Mouse (Mus musculus) liver, adult 2 months (tissue): ENCODE measurements at regions not wholly inside any gene's neighbourhood (a gene's known extent, or its start where the extent isn't known, plus 50 kb on each side); places are given as distances from the start of the nearest gene placed in this dataset.

Source experiments
- DNase-seq: peaks from one replicate; pipeline ENCODE4 v3.0.0-alpha.2; 2011; ENCODE audit warnings: low read depth, low spot score; ENCODE audit errors: extremely low read depth
- H3K27ac ChIP-seq: fragments of 200-500 bp; replicated peaks from 2 replicates; pipeline ENCODE4 v1.5.1; 2012; ENCODE audit warnings: low read depth, mild to moderate bottlenecking, control low read depth, inconsistent platforms, low read length; ENCODE audit not compliant: insufficient read depth
- H3K27me3 ChIP-seq: fragments of 200-500 bp; 2 replicates; pipeline ENCODE4 v1.6.1; 2012; ENCODE audit warnings: mild to moderate bottlenecking, moderate library complexity, low read length, inconsistent platforms; ENCODE audit not compliant: control insufficient read depth, insufficient read depth
- H3K36me3 ChIP-seq: fragments of 200-500 bp; 2 replicates; pipeline ENCODE4 v1.6.1; 2012; ENCODE audit warnings: low read length, inconsistent platforms; ENCODE audit not compliant: control insufficient read depth, insufficient read depth
- H3K4me1 ChIP-seq: fragments of 200-500 bp; 2 replicates; pipeline ENCODE4 v1.6.1; 2011; ENCODE audit warnings: low read length; ENCODE audit not compliant: control insufficient read depth, insufficient read depth
- H3K4me3 ChIP-seq: fragments of 200-500 bp; 2 replicates; pipeline ENCODE4 v1.5.1; 2011; ENCODE audit warnings: low read depth, mild to moderate bottlenecking, control low read depth, low read length, moderate library complexity; ENCODE audit not compliant: insufficient read depth
- H3K79me2 ChIP-seq: fragments of 200-500 bp; 2 replicates; pipeline ENCODE4 v1.6.1; 2012; ENCODE audit warnings: inconsistent platforms, mild to moderate bottlenecking, low read length, moderate library complexity; ENCODE audit not compliant: control insufficient read depth, insufficient read depth
- H3K9ac ChIP-seq: fragments of 200-500 bp; 2 replicates; pipeline ENCODE4 v1.6.1; 2012; ENCODE audit warnings: low read depth, mild to moderate bottlenecking, control low read depth, inconsistent platforms, low read length
- CTCF ChIP-seq: fragments of 200-500 bp; IDR thresholded peaks from 2 replicates; pipeline ENCODE4 v1.5.1; 2011; ENCODE audit warnings: low read depth, low read length, control low read depth
- POLR2A ChIP-seq: fragments of 200-500 bp; IDR thresholded peaks from 2 replicates; pipeline ENCODE4 v1.6.1; 2011; ENCODE audit warnings: low read length, control low read depth; ENCODE audit not compliant: insufficient read depth; ENCODE audit errors: extremely low read depth
- WGBS: fragments of 180-500 bp; shearing (Covaris S2); methylation state at CpG from one replicate; pipeline ENCODE4 v1.1.7; 2018; 5-methylcytosine and 5-hydroxymethylcytosine counted together

DNA sequence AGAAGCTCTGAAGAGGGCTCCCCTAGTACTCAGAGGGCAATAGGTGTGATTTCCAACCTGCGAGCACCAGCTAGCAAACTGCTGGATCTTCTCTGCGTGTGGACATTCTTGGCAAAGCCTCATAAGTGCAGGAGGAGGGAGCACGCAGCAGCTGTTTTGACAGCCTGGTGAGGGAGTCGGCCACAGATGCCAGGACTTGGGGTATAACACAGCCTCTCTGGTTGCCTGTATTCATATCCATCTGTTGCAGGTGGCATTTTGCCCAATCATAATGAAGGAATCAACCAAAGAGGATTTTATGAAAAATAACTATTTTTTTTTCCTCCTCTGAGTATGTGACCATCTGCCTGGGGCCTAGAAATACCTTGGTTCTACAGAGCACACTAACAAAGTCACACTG is 150.6 kb downstream of the Kif2b start:
- 83% methylated on average over 4 of the region's 4 CpGs for WGBS
- TF ChIP-seq CTCF: no peak
- TF ChIP-seq POLR2A: no peak
- no peak for DNase-seq
- H3K4me1 ChIP-seq: no peaks in the 10 kb centered on the region
- no peaks in the 10 kb centered on the region for H3K36me3 ChIP-seq
- H3K27me3 ChIP-seq: no peaks in the 10 kb centered on the region
- no peak overlapping the region for H3K4me3 ChIP-seq
- no peak overlapping the region for H3K27ac ChIP-seq
- no peak overlapping the region for H3K9ac ChIP-seq
- no peaks in the 10 kb centered on the region for H3K79me2 ChIP-seq

DNA sequence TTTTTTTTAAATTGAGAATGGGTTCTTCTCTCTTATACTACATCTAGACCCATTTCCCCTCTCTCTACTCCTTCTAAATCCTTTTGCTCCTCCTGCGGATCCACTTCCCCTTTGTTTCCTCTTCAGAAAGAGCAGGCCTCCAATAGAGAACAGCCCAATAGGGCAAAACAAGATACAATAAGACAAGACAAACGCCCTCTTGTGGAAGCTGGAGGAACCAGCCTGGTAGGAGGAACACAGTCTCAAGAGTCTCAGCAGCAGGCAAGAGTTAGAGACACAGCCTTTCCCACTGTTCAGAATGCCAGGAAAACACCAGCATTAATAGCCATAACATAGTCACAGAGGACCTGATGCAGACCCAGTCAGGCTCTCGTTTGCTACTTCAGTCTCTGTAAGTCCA is 190.2 kb downstream of the Kif2b start:
- Histone ChIP-seq H3K4me1 (no peaks in the 10 kb centered on the region), H3K27me3 (no peaks in the 10 kb centered on the region), H3K4me3 (no peak overlapping the region), H3K27ac (no peak overlapping the region), H3K36me3 (no peaks in the 10 kb centered on the region), H3K79me2 (no peaks in the 10 kb centered on the region), H3K9ac (no peak overlapping the region)
- no peak for TF ChIP-seq CTCF
- no peak for TF ChIP-seq POLR2A
- WGBS: 43% methylated on average over 3 of the region's 3 CpGs
- DNase-seq: peak; percentile 1

DNA sequence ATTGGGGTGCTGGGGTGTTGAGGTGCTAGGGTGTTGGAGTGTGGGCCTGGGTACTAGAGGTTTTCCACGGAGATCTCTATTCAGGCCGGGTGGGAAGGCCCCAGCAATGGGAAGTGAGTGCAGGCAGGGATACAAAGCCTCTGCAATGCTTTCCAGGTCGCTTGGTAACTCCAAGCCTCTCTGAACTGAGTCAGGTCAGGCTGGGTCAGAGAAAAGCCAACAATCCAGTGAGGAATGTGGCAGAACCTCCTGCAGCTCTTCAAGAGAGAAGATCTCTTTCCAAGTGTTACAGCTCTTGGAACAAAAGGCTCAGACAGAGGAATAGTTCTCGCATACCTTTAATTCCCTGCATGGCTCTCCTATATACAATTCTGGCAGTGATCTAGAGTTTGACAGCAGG is 220.3 kb downstream of the Kif2b start:
- no peaks in the 10 kb centered on the region for H3K4me1 ChIP-seq
- no peak overlapping the region for H3K27ac ChIP-seq
- no peak overlapping the region for H3K4me3 ChIP-seq
- H3K27me3 ChIP-seq: no peaks in the 10 kb centered on the region
- H3K36me3 ChIP-seq: no peaks in the 10 kb centered on the region
- 23% methylated on average over 4 of the region's 4 CpGs for WGBS
- DNase-seq: no peak
- H3K79me2 ChIP-seq: no peaks in the 10 kb centered on the region
- TF ChIP-seq POLR2A (no peak), CTCF (no peak)
- H3K9ac ChIP-seq: no peak overlapping the region

DNA sequence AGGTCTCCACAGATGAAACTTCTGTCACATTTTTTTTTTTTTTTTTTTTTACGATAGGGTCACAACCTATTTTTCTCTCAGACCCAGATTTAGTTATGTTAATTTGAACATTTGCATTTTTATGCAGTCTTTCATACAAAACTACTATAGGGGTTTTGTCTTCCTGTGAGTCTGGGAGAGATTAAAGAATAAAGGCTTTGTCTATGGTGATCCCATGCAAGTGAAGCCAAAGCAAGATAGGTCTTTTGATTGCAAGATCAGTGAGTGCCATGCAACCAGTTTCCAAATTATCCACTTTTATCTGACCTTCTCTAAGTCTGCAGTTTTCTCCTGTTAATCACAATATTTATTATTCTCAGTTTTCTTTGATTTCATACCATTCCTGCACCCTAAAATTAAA is 234.7 kb downstream of the Kif2b start:
- H3K79me2 ChIP-seq: no peaks in the 10 kb centered on the region
- 74% methylated on average over 1 of the region's 1 CpGs for WGBS
- H3K9ac ChIP-seq: no peak overlapping the region

DNA sequence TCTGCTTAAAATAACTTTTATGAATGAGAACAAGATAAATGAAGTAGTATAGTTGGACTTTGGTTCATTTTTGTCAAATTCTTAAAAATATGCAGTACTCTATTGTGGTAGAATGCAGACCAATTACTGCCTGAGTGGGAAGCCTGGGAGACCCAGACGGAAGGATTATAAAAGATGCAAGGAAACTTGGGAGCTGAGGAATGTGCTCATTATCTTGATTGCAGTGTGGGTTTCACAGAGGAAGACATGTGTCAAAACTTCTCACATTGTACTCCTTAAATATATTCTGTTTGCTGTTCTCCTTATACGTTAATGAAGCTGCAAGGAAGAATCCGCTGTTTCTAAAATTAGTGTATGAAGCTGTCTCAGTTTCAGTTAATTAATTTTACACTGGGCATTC is 244.3 kb downstream of the Kif2b start:
- Histone ChIP-seq H3K4me1 (no peaks in the 10 kb centered on the region), H3K27me3 (no peaks in the 10 kb centered on the region), H3K79me2 (no peaks in the 10 kb centered on the region), H3K9ac (no peak overlapping the region), H3K36me3 (no peaks in the 10 kb centered on the region), H3K27ac (no peak overlapping the region), H3K4me3 (no peak overlapping the region)
- no peak for TF ChIP-seq POLR2A
- no peak for TF ChIP-seq CTCF
- 86% methylated on average over 3 of the region's 3 CpGs for WGBS
- no peak for DNase-seq

More for the DNA sequence above, 234.7 kb downstream of the Kif2b start:
- Histone ChIP-seq H3K4me3 (no peak overlapping the region), H3K27me3 (no peaks in the 10 kb centered on the region), H3K36me3 (no peaks in the 10 kb centered on the region), H3K27ac (no peak overlapping the region), H3K4me1 (no peaks in the 10 kb centered on the region)
- TF ChIP-seq POLR2A (no peak), CTCF (no peak)
- no peak for DNase-seq

DNA sequence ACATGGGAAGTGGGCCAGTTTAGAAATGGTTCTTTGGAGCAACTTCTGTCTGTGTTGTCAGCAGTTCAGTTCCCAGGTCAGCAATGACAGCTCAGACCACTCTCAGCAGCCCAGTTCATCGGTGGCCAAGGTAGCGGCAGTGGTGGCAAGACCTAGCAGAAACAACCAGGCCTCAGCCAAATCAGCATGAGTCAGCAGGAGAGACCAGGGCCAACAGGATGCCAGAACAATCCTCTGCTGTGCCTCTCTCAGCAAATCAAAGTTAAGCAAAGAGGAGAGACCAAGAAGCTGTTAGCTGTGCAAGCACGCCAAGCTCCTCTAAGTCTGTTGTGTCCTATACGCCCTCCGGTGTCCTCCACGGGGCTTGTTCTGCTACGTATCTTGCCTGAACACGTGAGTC is 249.8 kb downstream of the Kif2b start:
- Histone ChIP-seq H3K4me1 (no peaks in the 10 kb centered on the region), H3K27me3 (no peaks in the 10 kb centered on the region), H3K27ac (no peak overlapping the region), H3K36me3 (no peaks in the 10 kb centered on the region), H3K9ac (no peak overlapping the region), H3K79me2 (no peaks in the 10 kb centered on the region), H3K4me3 (no peak overlapping the region)
- TF ChIP-seq CTCF: no peak
- no peak for TF ChIP-seq POLR2A
- no peak for DNase-seq
- WGBS: 78% methylated on average over 8 of the region's 8 CpGs
